Mouse (Mus musculus) embryonic fibroblast, embryonic 13.5 days (primary cell): ENCODE measurements around the gene Wasf2.

Experiments
- CTCF ChIP-seq: IDR thresholded peaks from 2 replicates; pipeline ENCODE4 v1.5.1; 2011; ENCODE audit warnings: mild to moderate bottlenecking, control low read depth, low read length, moderate library complexity, borderline replicate concordance; ENCODE audit not compliant: insufficient read depth
- POLR2A ChIP-seq: IDR thresholded peaks from 2 replicates; pipeline ENCODE4 v1.6.1; 2011; ENCODE audit warnings: low read depth, mild to moderate bottlenecking, control low read depth, low read length, moderate library complexity

- TF ChIP-seq POLR2A, result no peak
- TF ChIP-seq CTCF, result no peak
Measured at GRCm38 (mm10) chr4:133176761-133177403, 46.6 kb downstream of the Wasf2 start.
